Mouse (Mus musculus): ENCODE results near the gene Nav3. TPM values are rescaled to one million over a fixed set of nuclear protein-coding genes. Genes with fewer than 3 reads are reported as not detected.

The Nav3 gene
- total and polyA plus RNA-seq, 3 experiments = not detected

GRCm38 (mm10) chr10:109865391-109865790 lies 590.6 kb downstream of the Nav3 start:
- Histone ChIP-seq H3K4me3 (ENCODE audit: control insufficient read depth in 1 of 2, insufficient read depth in 1 of 2, low read depth in 2 of 2, low read length in 2 of 2) (no peak overlapping the region), H3K27ac (ENCODE audit: control insufficient read depth, low read depth, low read length) (no peak overlapping the region), H3K4me1 (ENCODE audit: control insufficient read depth in 1 of 2, insufficient read depth in 2 of 2, low read length in 2 of 2) (no peaks in the 10 kb centered on the region), H3K79me2 (ENCODE audit: control insufficient read depth, insufficient read depth, low read length, poor library complexity) (no peaks in the 10 kb centered on the region), H3K9me3 (replicated peaks; ENCODE audit: insufficient read depth, low read length) (no peaks in the 10 kb centered on the region), H3K9ac (ENCODE audit: control insufficient read depth, low read depth, low read length, poor library complexity, severe bottlenecking) (no peak overlapping the region), H3K36me3 (ENCODE audit: control insufficient read depth in 1 of 2, insufficient read depth in 2 of 2, low read length in 2 of 2) (no peaks in the 10 kb centered on the region), H3K27me3 (ENCODE audit: control insufficient read depth in 1 of 2, insufficient read depth in 2 of 2, low read length in 2 of 2) (no peaks in the 10 kb centered on the region)
- DNase-seq (ENCODE audit: low read depth, low spot score) = no peak
- no peak for TF ChIP-seq NELFE (IDR thresholded peaks at IDR 0.05; ENCODE audit: low read depth, low read length)
- no peak for TF ChIP-seq UBTF (IDR thresholded peaks at IDR 0.05; ENCODE audit: borderline replicate concordance, insufficient read depth, low read depth, low read length)
- no peak for TF ChIP-seq RAD21 (IDR thresholded peaks at IDR 0.05; ENCODE audit: low read depth, low read length)
- no peak for TF ChIP-seq GATA1 (IDR thresholded peaks at IDR 0.05; ENCODE audit: low read depth, low read length)
- TF ChIP-seq USF2 (IDR thresholded peaks at IDR 0.05; ENCODE audit: borderline replicate concordance in 1 of 2, insufficient read depth in 1 of 2, low read depth in 1 of 2, low read length in 2 of 2) = no peak
- no peak for TF ChIP-seq ZMIZ1 (IDR thresholded peaks at IDR 0.05; ENCODE audit: low read depth, low read length)
- no peak for TF ChIP-seq JUND (IDR thresholded peaks at IDR 0.05; ENCODE audit: low read depth, low read length)
- no peak for TF ChIP-seq EP300 (IDR thresholded peaks at IDR 0.05; ENCODE audit: low read depth in 1 of 2, low read length in 2 of 2)
- TF ChIP-seq MAFK (IDR thresholded peaks at IDR 0.05; ENCODE audit: borderline replicate concordance, low read depth, low read length) = no peak
- TF ChIP-seq MXI1 (IDR thresholded peaks at IDR 0.05; ENCODE audit: low read depth, low read length) = no peak
- no peak for TF ChIP-seq MAX (IDR thresholded peaks at IDR 0.05; ENCODE audit: low read length)
- no peak for TF ChIP-seq ZC3H11A (IDR thresholded peaks at IDR 0.05; ENCODE audit: low read depth, low read length)
- no peak for TF ChIP-seq E2F4 (IDR thresholded peaks at IDR 0.05; ENCODE audit: borderline replicate concordance, low read depth, low read length)
- TF ChIP-seq SMC3 (IDR thresholded peaks at IDR 0.05; ENCODE audit: low read depth, low read length) = no peak
- no peak for TF ChIP-seq CHD1 (IDR thresholded peaks at IDR 0.05; ENCODE audit: low read depth, low read length)
- no peak for TF ChIP-seq POLR2AphosphoS2 (IDR thresholded peaks at IDR 0.05; ENCODE audit: low read length)
- TF ChIP-seq KAT2A (conservative IDR thresholded peaks at IDR 0.05; ENCODE audit: low read depth, low read length) = no peak
- no peak for TF ChIP-seq MYC (IDR thresholded peaks at IDR 0.05; ENCODE audit: low read depth, low read length)
- no peak for TF ChIP-seq TCF12 (IDR thresholded peaks at IDR 0.05; ENCODE audit: low read depth, low read length)

DNA sequence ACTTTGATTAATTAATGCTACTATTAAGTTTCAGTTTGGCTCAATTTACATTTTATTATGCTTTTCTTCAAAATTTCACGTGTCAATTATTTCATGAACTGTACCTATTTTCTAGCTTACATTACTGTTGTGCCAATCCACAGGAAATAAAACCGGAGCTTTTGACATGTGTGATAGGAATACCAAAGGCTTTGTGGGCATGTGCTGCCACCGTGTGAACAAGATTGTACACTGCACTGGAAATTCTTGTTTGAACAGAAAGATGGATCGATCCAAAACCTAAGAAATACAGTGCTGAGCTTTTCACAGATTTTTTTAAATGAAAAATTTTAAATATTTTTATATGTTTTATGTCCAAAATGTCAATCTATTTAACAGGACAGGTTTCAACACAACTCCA lies 591.3 kb downstream of the Nav3 start:
- no peak overlapping the region for H3K27ac ChIP-seq (ENCODE audit: control insufficient read depth, low read depth, low read length)
- H3K36me3 ChIP-seq (ENCODE audit: control insufficient read depth in 1 of 2, insufficient read depth in 2 of 2, low read length in 2 of 2) = no peaks in the 10 kb centered on the region
- H3K4me1 ChIP-seq (ENCODE audit: control insufficient read depth in 1 of 2, insufficient read depth in 2 of 2, low read length in 2 of 2) = no peaks in the 10 kb centered on the region
- TF ChIP-seq SMC3 (IDR thresholded peaks at IDR 0.05; ENCODE audit: low read depth, low read length) (peak; percentile 47), ZC3H11A (IDR thresholded peaks at IDR 0.05; ENCODE audit: low read depth, low read length) (0 out of 2 replicates have a peak, but pooled peaks have one; percentile 14), ELF1 (IDR thresholded peaks at IDR 0.05; ENCODE audit: low read depth, low read length) (no peak), SIN3A (IDR thresholded peaks at IDR 0.05; ENCODE audit: low read length) (no peak), GATA1 (IDR thresholded peaks at IDR 0.05; ENCODE audit: low read depth, low read length) (no peak), ETS1 (IDR thresholded peaks at IDR 0.05; ENCODE audit: low read depth, low read length) (no peak), MXI1 (IDR thresholded peaks at IDR 0.05; ENCODE audit: low read depth, low read length) (no peak), CTCF (IDR thresholded peaks at IDR 0.05 in 2 of 3, conservative IDR thresholded peaks at IDR 0.05 in 1 of 3; ENCODE audit: control insufficient read depth in 1 of 3, insufficient read depth in 1 of 3, low read depth in 2 of 3, low read length in 3 of 3, poor library complexity in 1 of 3, severe bottlenecking in 1 of 3) (peak in 2 of 3 experiments; percentile 32 to 48; a peak in 3 of 6 replicates), RAD21 (IDR thresholded peaks at IDR 0.05; ENCODE audit: low read depth, low read length) (peak; percentile 52)
- no peaks in the 10 kb centered on the region for H3K27me3 ChIP-seq (ENCODE audit: control insufficient read depth in 1 of 2, insufficient read depth in 2 of 2, low read length in 2 of 2)
- DNase-seq (ENCODE audit: low read depth, low spot score) = peak; percentile 13
- no peak overlapping the region for H3K4me3 ChIP-seq (ENCODE audit: control insufficient read depth in 1 of 2, insufficient read depth in 1 of 2, low read depth in 2 of 2, low read length in 2 of 2)
- no peak overlapping the region for H3K9ac ChIP-seq (ENCODE audit: control insufficient read depth, low read depth, low read length, poor library complexity, severe bottlenecking)
- no peaks in the 10 kb centered on the region for H3K79me2 ChIP-seq (ENCODE audit: control insufficient read depth, insufficient read depth, low read length, poor library complexity)
- no peaks in the 10 kb centered on the region for H3K9me3 ChIP-seq (replicated peaks; ENCODE audit: insufficient read depth, low read length)

All from MEL (cell line).